Mouse (Mus musculus): Measurements from ENCODE around the gene 4930558C23Rik. TPM values are rescaled to one million over a fixed set of nuclear protein-coding genes. Genes with fewer than 3 reads are reported as not detected.
A peak's percentile ranks its signal among the peaks of the same experiment; 100 is the strongest.
"Not testable (repeated sequence)": the region's sequence is repeated elsewhere in the genome, so short reads cannot be mapped to it uniquely, and the experiment has no call there.

Gene 4930558C23Rik
- polyA plus RNA-seq, 1 experiment from 2014 or later: not detected

DNA sequence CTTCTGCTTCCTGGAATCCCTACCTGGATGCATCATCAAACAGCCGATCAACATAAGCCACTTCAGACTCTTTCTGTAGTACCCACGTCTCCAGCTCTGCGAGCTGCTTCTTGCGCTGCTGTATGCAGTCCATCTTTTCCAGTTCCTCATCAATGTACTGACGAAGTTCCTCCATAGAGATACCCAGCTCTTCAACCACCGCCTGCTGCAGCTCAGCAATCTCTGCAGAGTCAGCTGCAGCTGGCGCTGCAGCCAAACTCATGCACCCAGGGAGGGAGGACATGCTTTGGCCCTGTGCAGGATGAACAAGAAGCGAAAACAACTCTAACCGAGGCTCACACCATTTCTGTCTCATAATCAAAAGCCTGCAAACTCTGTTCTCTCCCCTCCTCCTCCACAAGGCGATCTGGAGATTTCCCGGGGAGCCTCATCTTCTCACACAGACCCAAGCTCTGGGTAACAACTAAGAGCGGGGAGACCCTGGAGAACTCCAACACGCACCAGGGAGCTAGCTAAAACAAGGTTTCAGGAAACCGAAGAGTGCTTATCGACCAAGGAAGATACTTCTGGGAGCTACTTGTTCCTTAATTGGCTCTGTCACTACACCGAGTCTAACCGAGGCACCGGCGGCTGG is 46.6 kb downstream of the 4930558C23Rik start:
- not testable (repeated sequence) for H3K9me3 ChIP-seq; H3K4me1 ChIP-seq; H3K27me3 ChIP-seq (ENCODE audit: insufficient read depth, poor library complexity, severe bottlenecking); H3K27ac ChIP-seq; DNase-seq (ENCODE audit: low spot score)
- WGBS: 24% methylated on average over 10 of the region's 19 CpGs
- Histone ChIP-seq H3K36me3 (peaks cover 23% of the 10 kb centered on the region), H3K4me3 (peak overlapping the region; percentile 68)

DNA sequence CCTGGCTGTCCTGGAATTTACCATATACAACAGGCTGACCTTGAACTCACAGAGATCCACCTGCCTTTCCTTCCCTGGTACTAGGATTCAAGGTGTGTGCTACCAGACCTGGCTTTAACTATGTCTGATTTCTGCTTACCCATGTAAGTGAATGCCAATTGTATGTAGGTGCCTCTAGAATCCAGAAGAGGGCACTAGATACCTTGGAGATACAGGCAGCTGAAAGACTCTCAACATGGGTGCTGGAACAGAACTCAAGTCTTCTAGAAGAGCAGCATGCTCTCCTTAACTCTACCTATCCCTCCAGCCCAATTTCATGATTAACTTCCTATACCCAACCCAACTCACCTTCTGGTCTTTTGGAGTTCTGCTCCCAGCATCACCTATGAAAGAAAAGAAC is 53.1 kb downstream of the 4930558C23Rik start:
- Histone ChIP-seq H3K36me3 (peaks cover 86% of the 10 kb centered on the region), H3K4me3 (no peak overlapping the region)

DNA sequence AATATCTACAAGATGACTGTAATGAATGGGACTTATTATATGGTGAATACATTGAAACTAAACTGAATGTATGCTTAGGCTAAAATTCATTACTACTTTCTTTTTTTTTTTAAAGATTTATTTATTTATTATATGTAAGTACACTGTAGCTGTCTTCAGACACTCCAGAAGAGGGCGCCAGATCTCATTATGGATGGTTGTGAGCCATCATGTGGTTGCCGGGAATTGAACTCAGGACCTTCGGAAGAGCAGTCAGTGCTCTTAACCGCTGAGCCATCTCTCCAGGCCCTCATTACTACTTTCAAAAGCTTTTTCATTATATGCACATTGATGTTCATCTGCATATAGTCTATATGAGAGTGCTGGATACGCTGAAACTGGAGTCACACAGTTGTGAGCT is 54.3 kb downstream of the 4930558C23Rik start:
- H3K4me3 ChIP-seq; H3K4me1 ChIP-seq; H3K9me3 ChIP-seq; H3K27ac ChIP-seq; H3K27me3 ChIP-seq (ENCODE audit: insufficient read depth, poor library complexity, severe bottlenecking); DNase-seq (ENCODE audit: low spot score): not testable (repeated sequence)
- WGBS: 89% methylated on average over 5 of the region's 5 CpGs
- H3K36me3 ChIP-seq: peaks cover 88% of the 10 kb centered on the region

More for the DNA sequence above, 53.1 kb downstream of the 4930558C23Rik start:
- Histone ChIP-seq H3K4me1 (no peaks in the 10 kb centered on the region), H3K27me3 (ENCODE audit: insufficient read depth, poor library complexity, severe bottlenecking) (no peaks in the 10 kb centered on the region), H3K27ac (no peak overlapping the region), H3K9me3 (no peaks in the 10 kb centered on the region)
- peak; percentile 61 for DNase-seq (ENCODE audit: low spot score)

DNA sequence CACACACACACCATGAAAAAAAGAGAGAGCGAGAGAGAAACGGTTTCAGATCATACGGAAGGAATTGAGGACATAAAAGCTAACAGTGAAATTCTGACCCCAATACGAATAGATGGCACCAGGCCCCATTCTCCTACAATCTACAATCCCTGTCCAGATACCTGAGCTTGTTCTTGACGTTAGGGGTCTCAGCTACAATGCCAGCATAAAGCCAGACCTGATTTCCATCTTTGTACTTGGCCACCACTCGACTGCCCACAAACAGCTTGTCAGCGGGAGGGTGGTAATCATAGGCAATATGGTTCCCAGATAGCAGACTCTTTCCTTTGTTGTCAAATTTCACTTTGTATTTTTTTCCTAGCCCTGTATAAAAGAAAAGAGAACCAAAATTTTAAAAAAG is 56.2 kb downstream of the 4930558C23Rik start:
- WGBS: 93% methylated on average over 7 of the region's 7 CpGs
- no peaks in the 10 kb centered on the region for H3K27me3 ChIP-seq (ENCODE audit: insufficient read depth, poor library complexity, severe bottlenecking)
- H3K27ac ChIP-seq: no peak overlapping the region
- H3K4me3 ChIP-seq: no peak overlapping the region
- peak; percentile 68 for DNase-seq (ENCODE audit: low spot score)
- no peaks in the 10 kb centered on the region for H3K9me3 ChIP-seq
- H3K4me1 ChIP-seq: no peaks in the 10 kb centered on the region
- peaks cover 92% of the 10 kb centered on the region for H3K36me3 ChIP-seq

DNA sequence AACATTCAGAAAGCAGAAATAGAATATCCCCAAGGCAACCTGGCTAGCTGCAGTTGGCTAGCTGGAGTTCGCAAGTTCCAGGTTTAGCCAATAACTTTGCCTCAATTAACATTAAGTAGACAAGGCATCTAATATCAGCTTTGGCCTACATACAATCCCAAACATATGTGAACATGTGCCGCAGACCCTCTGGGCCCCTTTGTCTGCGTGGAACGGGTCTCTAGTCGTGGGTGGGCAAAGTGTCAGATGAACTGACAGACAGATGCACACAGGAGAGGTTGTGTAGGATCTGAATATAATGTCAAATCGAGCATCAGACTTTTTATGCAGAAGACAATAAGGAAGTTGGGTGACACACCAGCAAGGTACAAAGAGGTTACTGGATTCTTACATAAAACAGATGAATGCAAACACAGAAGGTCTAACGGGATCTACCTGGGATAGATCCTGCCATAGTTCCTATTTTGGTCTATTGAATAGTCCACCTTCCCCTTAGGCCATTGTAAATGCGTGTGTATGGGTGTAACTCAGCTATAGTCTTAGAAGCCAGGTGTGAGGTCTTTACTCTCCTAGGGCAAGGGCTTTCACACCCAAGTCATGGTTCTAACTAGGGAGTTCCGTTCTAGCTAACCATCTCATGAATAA is 59.2 kb downstream of the 4930558C23Rik start:
- not testable (repeated sequence) for H3K4me1 ChIP-seq; H3K27me3 ChIP-seq (ENCODE audit: insufficient read depth, poor library complexity, severe bottlenecking); H3K9me3 ChIP-seq; H3K4me3 ChIP-seq; H3K27ac ChIP-seq; DNase-seq (ENCODE audit: low spot score)
- peaks cover 93% of the 10 kb centered on the region for H3K36me3 ChIP-seq
- 94% methylated on average over 9 of the region's 9 CpGs for WGBS

DNA sequence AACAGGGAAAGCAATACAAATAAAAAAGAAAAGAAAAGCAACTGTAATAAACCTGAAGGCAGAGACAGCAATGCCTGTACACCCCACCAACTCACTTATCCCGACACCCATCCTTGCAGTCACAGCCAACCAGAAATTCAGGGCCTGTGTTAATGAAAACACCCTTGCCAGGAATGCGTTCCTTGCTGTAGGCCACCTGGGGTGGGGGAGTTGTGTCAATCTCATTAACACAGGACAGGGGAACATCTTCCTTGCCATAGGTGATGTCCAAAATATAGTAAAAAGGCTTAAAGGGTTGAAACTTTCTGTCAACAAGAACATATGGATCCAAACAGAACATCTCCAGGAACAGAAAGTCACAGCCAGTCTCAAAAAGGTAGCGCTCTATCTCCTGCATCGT is 64.4 kb downstream of the 4930558C23Rik start:
- Histone ChIP-seq H3K9me3 (no peaks in the 10 kb centered on the region), H3K4me3 (no peak overlapping the region), H3K27me3 (ENCODE audit: insufficient read depth, poor library complexity, severe bottlenecking) (no peaks in the 10 kb centered on the region), H3K36me3 (peaks cover 99% of the 10 kb centered on the region), H3K27ac (no peak overlapping the region), H3K4me1 (no peaks in the 10 kb centered on the region)
- WGBS: 92% methylated on average over 4 of the region's 4 CpGs
- DNase-seq (ENCODE audit: low spot score): no peak

DNA sequence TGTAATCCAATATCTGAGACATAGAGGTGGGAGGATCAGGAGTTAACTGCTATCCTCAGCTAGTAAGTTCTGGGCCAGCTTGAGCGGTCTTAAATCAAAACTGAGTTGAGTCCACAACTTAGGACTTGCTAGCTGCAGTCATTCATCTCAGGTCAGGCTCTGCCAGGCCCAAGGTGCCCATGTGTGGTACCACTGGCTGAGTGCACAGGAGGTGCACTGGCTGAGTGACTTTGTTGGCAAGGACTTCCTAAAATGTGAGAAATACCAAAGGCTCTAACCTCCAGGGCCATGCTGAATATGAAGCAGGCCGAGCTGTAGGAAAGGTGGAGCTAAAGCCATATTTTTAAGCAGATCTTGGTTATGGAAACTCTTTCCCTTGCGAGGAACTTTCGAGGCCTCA is 65.3 kb downstream of the 4930558C23Rik start:
- Histone ChIP-seq H3K9me3 (no peaks in the 10 kb centered on the region), H3K27ac (no peak overlapping the region), H3K4me1 (no peaks in the 10 kb centered on the region), H3K4me3 (no peak overlapping the region), H3K36me3 (peaks cover 99% of the 10 kb centered on the region), H3K27me3 (ENCODE audit: insufficient read depth, poor library complexity, severe bottlenecking) (no peaks in the 10 kb centered on the region)
- DNase-seq (ENCODE audit: low spot score): peak; percentile 61
- 88% methylated on average over 4 of the region's 4 CpGs for WGBS

Other genes starting within 250 kb of the 4930558C23Rik start
- 1.9 and 4.1 TPM in 2 replicates for gene Sema6c, start 242.4 kb downstream of the 4930558C23Rik start, polyA plus RNA-seq (2016; fragmentation: Nextera tagmentation; extraction: Ambion mirVana)
- 8.7 and 8.8 TPM in 2 replicates for gene Gabpb2, start 184.9 kb downstream of the 4930558C23Rik start, polyA plus RNA-seq (2016; fragmentation: Nextera tagmentation; extraction: Ambion mirVana)
- gene Cdc42se1, start 174.1 kb downstream of the 4930558C23Rik start, polyA plus RNA-seq (2016; fragmentation: Nextera tagmentation; extraction: Ambion mirVana): 59.8 and 74.9 TPM in 2 replicates
- gene Mllt11, start 170.7 kb downstream of the 4930558C23Rik start, polyA plus RNA-seq (2016; fragmentation: Nextera tagmentation; extraction: Ambion mirVana): 10.7 and 11.1 TPM in 2 replicates
- gene Gm128, start 161.2 kb downstream of the 4930558C23Rik start, polyA plus RNA-seq (2016; fragmentation: Nextera tagmentation; extraction: Ambion mirVana): 0.69 and 0.97 TPM in 2 replicates
- 0.22 and 0.43 TPM in 2 replicates for gene Bnipl, start 151.6 kb downstream of the 4930558C23Rik start, polyA plus RNA-seq (2016; fragmentation: Nextera tagmentation; extraction: Ambion mirVana)
- 26.2 and 27.0 TPM in 2 replicates for gene Mindy1, start 121.5 kb downstream of the 4930558C23Rik start, polyA plus RNA-seq (2016; fragmentation: Nextera tagmentation; extraction: Ambion mirVana)
- 30.7 and 31.1 TPM in 2 replicates for gene Prune1, start 120.8 kb downstream of the 4930558C23Rik start, polyA plus RNA-seq (2016; fragmentation: Nextera tagmentation; extraction: Ambion mirVana)
- gene Anxa9, start 95.7 kb downstream of the 4930558C23Rik start, polyA plus RNA-seq (2016; fragmentation: Nextera tagmentation; extraction: Ambion mirVana): 1.6 and 2.5 TPM in 2 replicates
- 147 TPM in 2 replicates for gene Cers2, start 88.0 kb downstream of the 4930558C23Rik start, polyA plus RNA-seq (2016; fragmentation: Nextera tagmentation; extraction: Ambion mirVana)
- 33.0 and 42.8 TPM in 2 replicates for gene Setdb1, start 45.6 kb downstream of the 4930558C23Rik start, polyA plus RNA-seq (2016; fragmentation: Nextera tagmentation; extraction: Ambion mirVana)
- gene Arnt, start 31.5 kb upstream of the 4930558C23Rik start, polyA plus RNA-seq (2016; fragmentation: Nextera tagmentation; extraction: Ambion mirVana): 30.1 and 32.8 TPM in 2 replicates
- gene Ctsk, start 96.4 kb upstream of the 4930558C23Rik start, polyA plus RNA-seq (2016; fragmentation: Nextera tagmentation; extraction: Ambion mirVana): 4.2 and 10.2 TPM in 2 replicates
- 0.96 and 1.9 TPM in 2 replicates for gene Ctss, start 123.9 kb upstream of the 4930558C23Rik start, polyA plus RNA-seq (2016; fragmentation: Nextera tagmentation; extraction: Ambion mirVana)
- gene Hormad1, start 156.8 kb upstream of the 4930558C23Rik start, polyA plus RNA-seq (2016; fragmentation: Nextera tagmentation; extraction: Ambion mirVana): 0.19 TPM in 1 of 2 replicates, not detected in the other
- gene Golph3l, start 186.1 kb upstream of the 4930558C23Rik start, polyA plus RNA-seq (2016; fragmentation: Nextera tagmentation; extraction: Ambion mirVana): 23.4 and 25.4 TPM in 2 replicates
- gene Ensa, start 222.2 kb upstream of the 4930558C23Rik start, polyA plus RNA-seq (2016; fragmentation: Nextera tagmentation; extraction: Ambion mirVana): 59.3 and 67.2 TPM in 2 replicates